Mouse (Mus musculus): ENCODE results near the gene Tmbim4. TPM values are rescaled to one million over a fixed set of nuclear protein-coding genes. Genes with fewer than 3 reads are reported as not detected.

Gene Tmbim4
- polyA plus RNA-seq, 1 experiment from 2014 or later = 116 TPM

DNA sequence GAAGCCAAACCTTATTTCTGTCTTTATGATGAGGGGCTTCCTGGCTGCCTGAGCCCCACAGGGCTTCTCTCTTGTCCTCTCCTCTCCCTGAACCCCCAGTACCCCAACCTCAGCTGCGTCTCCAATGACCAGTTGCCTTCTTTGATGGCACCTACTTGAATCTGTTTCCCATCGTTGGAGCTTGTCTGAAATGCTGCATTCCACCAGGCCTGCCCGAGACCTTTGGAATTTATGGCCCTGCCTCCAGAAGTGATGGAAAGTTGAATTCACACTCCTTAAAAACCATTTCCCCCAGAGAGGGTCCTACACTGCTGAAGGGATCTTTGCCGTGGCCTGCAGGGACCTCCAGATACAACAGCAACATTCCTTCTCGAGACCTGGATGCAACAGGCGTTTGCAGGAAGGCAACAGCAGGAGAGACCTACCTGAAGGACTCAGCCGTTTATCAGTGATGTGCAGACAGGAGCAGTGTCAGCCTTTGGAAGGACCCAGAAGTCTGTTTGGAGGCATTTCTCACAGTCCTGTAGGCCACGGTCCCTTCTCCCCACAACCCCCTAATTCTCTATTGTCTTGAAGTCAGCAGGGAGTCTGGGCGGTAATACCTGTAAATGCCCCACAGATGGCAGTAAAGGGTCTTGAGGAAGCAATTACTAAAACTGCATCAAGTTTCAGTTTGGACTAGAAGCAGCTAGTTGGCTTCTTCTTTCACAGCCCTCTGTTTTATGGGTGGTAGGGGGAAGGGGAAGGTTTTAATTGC lies 45.8 kb downstream of the Tmbim4 start:
- no peaks in the 10 kb centered on the region for H3K9me3 ChIP-seq (ENCODE audit: control insufficient read depth, low read length)
- no peaks in the 10 kb centered on the region for H3K36me3 ChIP-seq (ENCODE audit: control insufficient read depth, insufficient read depth, low read length)
- no peak overlapping the region for H3K9ac ChIP-seq (replicated peaks; ENCODE audit: low read depth, low read length)
- no peak overlapping the region for H3K27ac ChIP-seq (ENCODE audit: low read depth, low read length)
- no peak overlapping the region for H3K4me2 ChIP-seq (ENCODE audit: low read depth, low read length)
- H3K27me3 ChIP-seq (ENCODE audit: control insufficient read depth, insufficient read depth, low read length) = no peaks in the 10 kb centered on the region
- ATAC-seq (ENCODE audit: low read depth) = no peak
- H3K4me1 ChIP-seq (ENCODE audit: control insufficient read depth, insufficient read depth, low read length) = 0 out of 2 replicates have a peak, but pooled peaks cover 3% of the 10 kb centered on the region
- H3K4me3 ChIP-seq (ENCODE audit: low read depth, low read length) = no peak overlapping the region
- WGBS = 17% methylated on average over 9 of the region's 9 CpGs

DNA sequence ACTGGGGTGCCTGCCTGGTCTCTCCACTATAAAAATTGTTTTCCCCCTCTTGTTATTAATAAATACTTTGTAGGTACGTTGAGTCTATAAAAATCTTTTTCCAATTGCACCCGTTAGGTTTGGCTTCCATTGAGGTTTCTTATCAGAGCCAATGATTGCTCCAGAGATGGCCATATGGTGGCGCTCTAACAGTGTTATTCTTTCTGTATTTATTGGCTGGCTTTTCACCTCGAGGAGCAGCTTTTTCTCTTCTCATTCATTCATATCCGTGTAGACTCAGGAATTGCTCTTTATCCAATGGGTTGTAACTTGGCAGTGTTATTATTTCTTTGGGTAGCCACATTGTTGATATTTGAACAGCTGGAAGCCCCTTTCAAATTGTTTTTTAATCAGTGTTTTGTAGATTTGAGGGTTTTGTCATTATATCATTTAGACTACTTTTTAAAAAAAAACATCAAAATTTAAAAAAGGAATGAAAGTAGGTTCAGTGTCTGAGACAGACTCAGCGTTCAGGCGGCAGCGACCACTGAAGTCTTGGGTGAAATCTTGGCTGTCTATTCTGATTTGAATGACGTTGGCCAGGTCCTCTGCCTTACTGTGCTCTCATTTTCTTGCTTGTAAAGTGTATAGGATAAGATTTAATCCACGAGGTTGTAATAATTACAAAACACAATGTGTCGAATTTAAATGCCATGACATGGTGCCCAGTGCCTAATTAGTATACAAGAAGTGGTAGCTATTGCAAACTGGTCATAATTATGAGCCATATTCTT lies 49.7 kb downstream of the Tmbim4 start:
- H3K27ac ChIP-seq (ENCODE audit: low read depth, low read length) = no peak overlapping the region
- 62% methylated on average over 11 of the region's 11 CpGs for WGBS
- H3K4me3 ChIP-seq (ENCODE audit: low read depth, low read length) = no peak overlapping the region
- no peak for ATAC-seq (ENCODE audit: low read depth)
- 0 out of 2 replicates have a peak, but pooled peaks cover 5% of the 10 kb centered on the region for H3K4me1 ChIP-seq (ENCODE audit: control insufficient read depth, insufficient read depth, low read length)
- no peak overlapping the region for H3K9ac ChIP-seq (replicated peaks; ENCODE audit: low read depth, low read length)
- H3K9me3 ChIP-seq (ENCODE audit: control insufficient read depth, low read length) = no peaks in the 10 kb centered on the region
- H3K27me3 ChIP-seq (ENCODE audit: control insufficient read depth, insufficient read depth, low read length) = no peaks in the 10 kb centered on the region
- no peak overlapping the region for H3K4me2 ChIP-seq (ENCODE audit: low read depth, low read length)
- no peaks in the 10 kb centered on the region for H3K36me3 ChIP-seq (ENCODE audit: control insufficient read depth, insufficient read depth, low read length)

DNA sequence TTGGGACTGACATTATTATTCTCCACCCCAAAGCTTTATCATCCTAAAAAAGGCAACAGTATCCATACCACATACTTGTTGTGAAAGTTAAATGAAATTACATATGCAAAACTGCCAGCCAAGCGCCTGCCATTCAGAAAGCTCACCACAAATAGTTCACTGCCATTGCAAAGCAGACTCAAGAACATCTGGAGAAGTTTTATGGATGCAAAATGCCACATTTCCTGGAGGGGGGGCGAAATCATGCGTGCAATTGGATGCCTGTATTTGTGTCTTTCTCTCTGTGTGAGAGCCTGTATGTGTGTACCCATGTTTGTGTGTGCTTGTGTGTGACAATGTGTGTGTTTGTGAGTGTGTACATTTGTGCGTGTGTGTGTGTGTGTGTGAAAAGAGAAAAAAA lies 50.4 kb downstream of the Tmbim4 start:
- no peaks in the 10 kb centered on the region for H3K27me3 ChIP-seq (ENCODE audit: control insufficient read depth, insufficient read depth, low read length)
- H3K4me1 ChIP-seq (ENCODE audit: control insufficient read depth, insufficient read depth, low read length) = 0 out of 2 replicates have a peak, but pooled peaks cover 5% of the 10 kb centered on the region
- no peaks in the 10 kb centered on the region for H3K9me3 ChIP-seq (ENCODE audit: control insufficient read depth, low read length)
- H3K9ac ChIP-seq (replicated peaks; ENCODE audit: low read depth, low read length) = no peak overlapping the region
- no peak overlapping the region for H3K4me2 ChIP-seq (ENCODE audit: low read depth, low read length)
- no peak overlapping the region for H3K4me3 ChIP-seq (ENCODE audit: low read depth, low read length)
- 87% methylated on average over 4 of the region's 4 CpGs for WGBS
- ATAC-seq (ENCODE audit: low read depth) = no peak
- H3K36me3 ChIP-seq (ENCODE audit: control insufficient read depth, insufficient read depth, low read length) = no peaks in the 10 kb centered on the region
- no peak overlapping the region for H3K27ac ChIP-seq (ENCODE audit: low read depth, low read length)

DNA sequence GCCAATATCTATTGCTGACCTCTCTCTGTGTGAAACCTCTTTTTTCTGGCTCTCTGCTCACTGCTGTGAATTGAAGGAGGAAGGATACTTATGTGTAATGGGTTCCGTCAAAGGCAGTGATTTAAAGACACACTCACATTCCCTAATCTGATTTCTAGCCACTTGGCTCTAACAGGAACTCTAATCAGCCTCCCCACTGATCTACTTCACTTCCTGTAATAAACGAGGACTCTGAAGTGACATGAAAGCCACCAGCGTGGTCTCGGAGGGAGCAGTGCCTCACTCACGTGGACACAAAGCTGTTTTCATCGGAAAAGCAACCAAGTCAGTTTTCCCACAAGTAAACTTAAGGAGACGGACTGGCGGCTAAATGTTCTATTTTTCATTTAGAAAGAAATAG lies 51.4 kb downstream of the Tmbim4 start:
- no peaks in the 10 kb centered on the region for H3K27me3 ChIP-seq (ENCODE audit: control insufficient read depth, insufficient read depth, low read length)
- H3K4me1 ChIP-seq (ENCODE audit: control insufficient read depth, insufficient read depth, low read length) = 0 out of 2 replicates have a peak, but pooled peaks cover 3% of the 10 kb centered on the region
- WGBS = 25% methylated on average over 8 of the region's 8 CpGs
- H3K27ac ChIP-seq (ENCODE audit: low read depth, low read length) = no peak overlapping the region
- H3K4me2 ChIP-seq (ENCODE audit: low read depth, low read length) = no peak overlapping the region
- no peak overlapping the region for H3K4me3 ChIP-seq (ENCODE audit: low read depth, low read length)
- H3K9me3 ChIP-seq (ENCODE audit: control insufficient read depth, low read length) = no peaks in the 10 kb centered on the region
- H3K9ac ChIP-seq (replicated peaks; ENCODE audit: low read depth, low read length) = no peak overlapping the region
- H3K36me3 ChIP-seq (ENCODE audit: control insufficient read depth, insufficient read depth, low read length) = no peaks in the 10 kb centered on the region
- ATAC-seq (ENCODE audit: low read depth) = no peak

DNA sequence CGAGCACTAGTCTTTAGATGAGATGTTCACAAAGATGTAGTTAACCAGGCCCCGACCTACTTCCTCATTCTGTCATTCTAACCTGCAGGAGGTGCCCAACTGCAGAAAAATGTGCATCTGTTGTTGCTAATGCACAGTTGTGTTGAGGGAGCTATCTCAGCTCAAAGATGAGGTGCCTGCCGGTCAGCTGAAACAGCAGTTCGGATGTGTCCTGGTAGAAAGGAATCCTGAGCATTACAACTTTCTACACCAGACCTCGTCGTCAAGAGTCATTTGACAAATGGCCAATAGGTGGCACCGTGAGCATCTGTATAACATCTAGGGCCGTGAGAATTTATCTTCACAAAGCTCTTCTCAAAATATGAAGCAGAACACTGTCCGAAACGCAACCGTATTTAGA lies 55.8 kb downstream of the Tmbim4 start:
- no peak for ATAC-seq (ENCODE audit: low read depth)
- H3K4me1 ChIP-seq (ENCODE audit: control insufficient read depth, insufficient read depth, low read length) = 0 out of 2 replicates have a peak, but pooled peaks cover 3% of the 10 kb centered on the region
- H3K9me3 ChIP-seq (ENCODE audit: control insufficient read depth, low read length) = no peaks in the 10 kb centered on the region
- H3K9ac ChIP-seq (replicated peaks; ENCODE audit: low read depth, low read length) = no peak overlapping the region
- no peaks in the 10 kb centered on the region for H3K27me3 ChIP-seq (ENCODE audit: control insufficient read depth, insufficient read depth, low read length)
- no peaks in the 10 kb centered on the region for H3K36me3 ChIP-seq (ENCODE audit: control insufficient read depth, insufficient read depth, low read length)
- no peak overlapping the region for H3K4me2 ChIP-seq (ENCODE audit: low read depth, low read length)
- 32% methylated on average over 11 of the region's 11 CpGs for WGBS
- H3K27ac ChIP-seq (ENCODE audit: low read depth, low read length) = no peak overlapping the region
- H3K4me3 ChIP-seq (ENCODE audit: low read depth, low read length) = no peak overlapping the region

DNA sequence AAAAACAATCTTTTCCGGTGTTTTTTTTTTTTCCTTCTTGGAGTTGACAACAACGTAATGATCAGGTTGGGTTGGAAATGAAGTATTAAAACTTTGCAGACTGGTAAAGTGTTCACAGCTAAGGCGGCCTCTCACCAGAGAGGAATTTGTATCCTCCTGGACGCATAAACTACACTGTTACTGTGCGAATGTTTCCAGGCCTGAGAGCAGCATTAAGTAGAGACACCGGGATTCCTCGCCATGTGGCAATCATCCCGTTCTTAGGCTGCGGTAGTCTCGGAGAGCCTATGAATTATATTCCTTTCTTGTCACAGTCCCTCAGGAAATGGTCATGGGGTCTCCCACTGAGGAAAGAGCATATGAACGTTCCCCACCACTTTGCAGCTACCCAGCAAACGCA lies 66.4 kb downstream of the Tmbim4 start:
- Histone ChIP-seq H3K4me3 (ENCODE audit: low read depth, low read length) (no peak overlapping the region), H3K4me1 (ENCODE audit: control insufficient read depth, insufficient read depth, low read length) (no peaks in the 10 kb centered on the region), H3K9ac (replicated peaks; ENCODE audit: low read depth, low read length) (no peak overlapping the region), H3K4me2 (ENCODE audit: low read depth, low read length) (no peak overlapping the region), H3K9me3 (ENCODE audit: control insufficient read depth, low read length) (no peaks in the 10 kb centered on the region), H3K36me3 (ENCODE audit: control insufficient read depth, insufficient read depth, low read length) (no peaks in the 10 kb centered on the region), H3K27me3 (ENCODE audit: control insufficient read depth, insufficient read depth, low read length) (no peaks in the 10 kb centered on the region), H3K27ac (ENCODE audit: low read depth, low read length) (no peak overlapping the region)
- WGBS = 61% methylated on average over 12 of the region's 12 CpGs
- no peak for ATAC-seq (ENCODE audit: low read depth)

DNA sequence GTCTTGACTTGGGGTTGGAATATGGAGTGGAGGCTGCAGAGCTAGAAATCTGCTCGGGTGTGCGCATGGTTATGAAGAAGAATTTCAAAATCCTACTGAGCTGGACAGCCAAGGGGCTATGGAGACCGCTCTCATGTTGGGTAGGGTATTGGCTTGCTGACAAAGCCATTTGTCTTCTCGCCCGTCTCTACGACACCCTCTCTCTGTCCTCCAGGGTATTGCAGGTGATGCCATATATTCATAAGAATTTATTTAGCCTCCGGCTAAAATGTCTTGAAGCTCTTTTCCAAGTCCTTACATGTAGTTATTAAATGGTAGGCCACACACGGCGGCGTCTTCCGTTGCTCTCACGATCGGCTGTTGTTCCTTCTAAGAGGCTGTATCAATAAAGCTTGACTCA lies 68.6 kb downstream of the Tmbim4 start:
- Histone ChIP-seq H3K36me3 (ENCODE audit: control insufficient read depth, insufficient read depth, low read length) (no peaks in the 10 kb centered on the region), H3K4me1 (ENCODE audit: control insufficient read depth, insufficient read depth, low read length) (no peaks in the 10 kb centered on the region), H3K4me3 (ENCODE audit: low read depth, low read length) (no peak overlapping the region), H3K27me3 (ENCODE audit: control insufficient read depth, insufficient read depth, low read length) (no peaks in the 10 kb centered on the region), H3K9me3 (ENCODE audit: control insufficient read depth, low read length) (no peaks in the 10 kb centered on the region), H3K4me2 (ENCODE audit: low read depth, low read length) (no peak overlapping the region), H3K9ac (replicated peaks; ENCODE audit: low read depth, low read length) (no peak overlapping the region), H3K27ac (ENCODE audit: low read depth, low read length) (no peak overlapping the region)
- no peak for ATAC-seq (ENCODE audit: low read depth)
- 94% methylated on average over 13 of the region's 13 CpGs for WGBS

DNA sequence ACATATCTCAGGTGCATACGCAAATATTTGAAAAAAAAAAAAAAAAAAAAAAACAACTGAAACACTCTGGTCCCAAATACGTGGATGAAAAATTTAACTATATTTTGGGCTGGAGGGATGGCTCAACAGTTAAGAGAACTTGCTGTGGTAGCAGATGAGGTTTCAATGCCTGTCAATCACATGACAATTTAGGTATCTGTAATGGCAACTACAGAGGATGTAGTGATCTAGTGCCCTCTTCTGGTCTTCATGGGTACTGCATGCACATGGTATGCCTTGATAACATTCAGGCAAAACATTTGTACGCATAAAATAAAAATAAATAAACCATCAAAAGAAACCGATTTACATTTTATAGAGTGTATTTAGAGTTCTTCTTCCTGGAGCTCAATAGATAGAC lies 69.4 kb downstream of the Tmbim4 start:
- Histone ChIP-seq H3K9ac (replicated peaks; ENCODE audit: low read depth, low read length) (no peak overlapping the region), H3K4me3 (ENCODE audit: low read depth, low read length) (no peak overlapping the region), H3K4me1 (ENCODE audit: control insufficient read depth, insufficient read depth, low read length) (no peaks in the 10 kb centered on the region), H3K36me3 (ENCODE audit: control insufficient read depth, insufficient read depth, low read length) (no peaks in the 10 kb centered on the region), H3K9me3 (ENCODE audit: control insufficient read depth, low read length) (no peaks in the 10 kb centered on the region), H3K27ac (ENCODE audit: low read depth, low read length) (no peak overlapping the region), H3K4me2 (ENCODE audit: low read depth, low read length) (no peak overlapping the region), H3K27me3 (ENCODE audit: control insufficient read depth, insufficient read depth, low read length) (no peaks in the 10 kb centered on the region)
- no peak for ATAC-seq (ENCODE audit: low read depth)
- WGBS = 85% methylated on average over 4 of the region's 4 CpGs

DNA sequence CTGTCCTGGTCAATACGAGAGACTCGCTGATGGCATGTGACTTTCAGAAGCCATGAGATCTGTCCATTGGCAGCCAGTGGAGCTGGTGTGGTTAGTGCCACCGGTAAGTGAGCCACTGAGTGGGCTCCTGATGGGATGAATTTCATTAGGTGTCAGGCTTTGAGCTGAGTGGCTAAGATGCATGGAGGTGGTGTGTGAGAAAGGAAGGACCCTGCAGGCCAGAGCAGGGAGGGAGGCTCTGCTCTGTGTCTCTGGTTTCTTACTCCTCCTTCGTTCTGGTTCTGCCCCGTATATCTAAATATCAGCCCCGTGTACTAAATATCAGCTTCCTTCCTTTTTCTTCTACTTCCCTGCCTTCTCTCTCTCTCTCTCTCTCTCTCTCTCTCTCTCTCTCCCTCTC lies 69.9 kb downstream of the Tmbim4 start:
- 82% methylated on average over 6 of the region's 6 CpGs for WGBS
- Histone ChIP-seq H3K9ac (replicated peaks; ENCODE audit: low read depth, low read length) (no peak overlapping the region), H3K4me3 (ENCODE audit: low read depth, low read length) (no peak overlapping the region), H3K4me1 (ENCODE audit: control insufficient read depth, insufficient read depth, low read length) (no peaks in the 10 kb centered on the region), H3K4me2 (ENCODE audit: low read depth, low read length) (no peak overlapping the region; the same call in 1 of the 2 replicates), H3K27me3 (ENCODE audit: control insufficient read depth, insufficient read depth, low read length) (no peaks in the 10 kb centered on the region), H3K9me3 (ENCODE audit: control insufficient read depth, low read length) (no peaks in the 10 kb centered on the region), H3K27ac (ENCODE audit: low read depth, low read length) (no peak overlapping the region), H3K36me3 (ENCODE audit: control insufficient read depth, insufficient read depth, low read length) (no peaks in the 10 kb centered on the region)
- ATAC-seq (ENCODE audit: low read depth) = no peak

All from neural tube, embryonic 14.5 days (tissue).